Mouse (Mus musculus) liver, embryonic 14.5 days (tissue): Measurements from ENCODE around the gene Ap2s1.

ENCODE experiments used
- CTCF ChIP-seq: IDR thresholded peaks from 2 replicates; pipeline ENCODE4 v1.5.1; 2016; ENCODE audit warnings: antibody characterized with exemption, low read depth, control low read depth
- EP300 ChIP-seq: IDR thresholded peaks from 2 replicates; pipeline ENCODE4 v1.6.1; 2016; ENCODE audit warnings: antibody characterized with exemption, low read depth

- no peak for TF ChIP-seq CTCF
- no peak for TF ChIP-seq EP300
Measured at GRCm38 (mm10) chr7:16793010-16793725, 55.0 kb downstream of the Ap2s1 start.
